13 mouse cellular contexts compared by ENCODE assay signal in the genomic region with DNA sequence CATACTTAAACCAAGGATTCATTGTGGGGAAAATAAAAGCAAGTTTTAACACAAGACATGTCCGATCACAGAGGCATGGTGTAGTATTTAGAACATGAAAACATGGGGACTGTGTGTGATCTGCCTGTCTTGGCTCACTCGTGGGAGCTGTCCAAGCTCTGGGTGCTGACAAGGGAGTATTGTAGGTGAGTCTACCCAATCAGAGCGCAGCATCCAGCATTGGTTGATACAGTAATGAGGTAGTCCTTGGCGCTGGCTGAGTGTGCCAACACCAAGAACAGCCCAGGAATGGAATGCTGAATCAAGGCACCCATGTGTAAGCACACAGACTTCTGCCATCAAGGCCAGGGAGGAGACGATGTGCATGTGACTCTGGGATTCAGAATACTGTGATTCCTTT.
DNase-seq lines count a peak whose midpoint lies in the region; ATAC-seq and TF ChIP-seq lines count a peak whose summit lies in the region.
"Had no signal": no experiment of that assay in that cellular context is flagged by ENCODE, and none has a peak within 500 bp of the region (broad histone marks: within the 10 kb centered on the region; RNA-seq: fewer than 3 reads in every experiment).

No protein-coding gene starts in this region.

- no peaks in the 10 kb centered on the region for H3K36me3 ChIP-seq in heart, embryonic 12.5 days
- H3K36me3 ChIP-seq in stomach, embryonic 14.5 days (ENCODE audit: control insufficient read depth, insufficient read depth, low read length): no peaks in the 10 kb centered on the region
- H3K36me3 ChIP-seq in midbrain, embryonic 16.5 days (ENCODE audit: control insufficient read depth, insufficient read depth, low read length): no peaks in the 10 kb centered on the region
- H3K36me3 ChIP-seq in hindbrain, postnatal 0 days (ENCODE audit: insufficient read depth, low read length): no peaks in the 10 kb centered on the region
- H3K36me3 ChIP-seq: limb, embryonic 13.5 days; neural tube, embryonic 12.5 days had no signal

- TF ChIP-seq CTCF in hindbrain, postnatal 0 days (IDR thresholded peaks at IDR 0.05; ENCODE audit: low read depth): no peak

- H3K9ac ChIP-seq in heart, embryonic 12.5 days: no peak overlapping the region
- H3K9ac ChIP-seq in stomach, embryonic 14.5 days (replicated peaks; ENCODE audit: low read depth, low read length): no peak overlapping the region
- H3K9ac ChIP-seq in midbrain, embryonic 16.5 days (ENCODE audit: low read depth, low read length): no peak overlapping the region
- H3K9ac ChIP-seq in hindbrain, postnatal 0 days (replicated peaks; ENCODE audit: low read length): no peak overlapping the region
- H3K9ac ChIP-seq: forebrain, postnatal 0 days; limb, embryonic 13.5 days; neural tube, embryonic 12.5 days had no signal

- intact Hi-C loops in heart, postnatal 14 days (cut with DNase I): no loop called here

- H3K4me2 ChIP-seq in heart, embryonic 12.5 days: no peak overlapping the region
- H3K4me2 ChIP-seq in stomach, embryonic 14.5 days (replicated peaks; ENCODE audit: low read depth, low read length): no peak overlapping the region
- no peak overlapping the region for H3K4me2 ChIP-seq in midbrain, embryonic 16.5 days (ENCODE audit: low read length)
- H3K4me2 ChIP-seq in hindbrain, postnatal 0 days (ENCODE audit: low read depth, low read length): no peak overlapping the region
- H3K4me2 ChIP-seq: limb, embryonic 13.5 days; neural tube, embryonic 12.5 days had no signal

- no peaks in the 10 kb centered on the region for H3K4me1 ChIP-seq in heart, embryonic 12.5 days (replicated peaks)
- H3K4me1 ChIP-seq in stomach, embryonic 14.5 days (ENCODE audit: control insufficient read depth, insufficient read depth, low read length): no peaks in the 10 kb centered on the region
- peaks cover 53% of the 10 kb centered on the region for H3K4me1 ChIP-seq in midbrain, embryonic 16.5 days (ENCODE audit: control insufficient read depth, insufficient read depth, low read length)
- H3K4me1 ChIP-seq in hindbrain, postnatal 0 days (ENCODE audit: insufficient read depth, low read length): peaks cover 28% of the 10 kb centered on the region

- no peak for ATAC-seq in heart, embryonic 12.5 days (ENCODE audit: insufficient number of reproducible peaks, low FRiP score)
- ATAC-seq in stomach, embryonic 14.5 days (ENCODE audit: insufficient number of reproducible peaks, insufficient read depth, low FRiP score, low read depth): peak; percentile 42; the same call in 1 of the 2 replicates
- ATAC-seq in midbrain, embryonic 16.5 days: no peak
- no peak for ATAC-seq in hindbrain, postnatal 0 days
- ATAC-seq: forebrain, postnatal 0 days had no signal

- no peaks in the 10 kb centered on the region for H3K9me3 ChIP-seq in heart, embryonic 12.5 days (replicated peaks)
- no peaks in the 10 kb centered on the region for H3K9me3 ChIP-seq in stomach, embryonic 14.5 days (ENCODE audit: control insufficient read depth, low read depth, low read length)
- H3K9me3 ChIP-seq in midbrain, embryonic 16.5 days (replicated peaks; ENCODE audit: control insufficient read depth, low read length, poor library complexity, severe bottlenecking): no peaks in the 10 kb centered on the region
- no peaks in the 10 kb centered on the region for H3K9me3 ChIP-seq in hindbrain, postnatal 0 days (ENCODE audit: low read length)
- H3K9me3 ChIP-seq: limb, embryonic 13.5 days; neural tube, embryonic 12.5 days had no signal

- no peak overlapping the region for H3K4me3 ChIP-seq in heart, embryonic 12.5 days
- H3K4me3 ChIP-seq in stomach, embryonic 14.5 days (ENCODE audit: low read depth, low read length): no peak overlapping the region
- H3K4me3 ChIP-seq in midbrain, embryonic 16.5 days (ENCODE audit: low read depth, low read length): no peak overlapping the region
- H3K4me3 ChIP-seq in hindbrain, postnatal 0 days (ENCODE audit: low read length): no peak overlapping the region
- H3K4me3 ChIP-seq: limb, embryonic 13.5 days; neural tube, embryonic 12.5 days had no signal

- peak; percentile 9 to 15 for DNase-seq in heart, postnatal 14 days
- DNase-seq in testis, postnatal 10 days (ENCODE audit: low spot score): peak; percentile 52
- DNase-seq in testis, postnatal 14 days (ENCODE audit: low spot score): no peak
- DNase-seq in embryo, embryonic 11.5 days (ENCODE audit: low read depth, low spot score): peak; percentile 34
- no peak for DNase-seq in hindbrain, postnatal 0 days (ENCODE audit: low spot score)
- DNase-seq: cerebellum, postnatal 25 days; forebrain, postnatal 0 days; thymus, postnatal 14 days had no signal

- no peaks in the 10 kb centered on the region for H3K27me3 ChIP-seq in heart, embryonic 12.5 days (replicated peaks)
- no peaks in the 10 kb centered on the region for H3K27me3 ChIP-seq in stomach, embryonic 14.5 days (ENCODE audit: control insufficient read depth, insufficient read depth, low read length)
- H3K27me3 ChIP-seq in midbrain, embryonic 16.5 days (ENCODE audit: control insufficient read depth, insufficient read depth, low read depth, low read length): no peaks in the 10 kb centered on the region
- H3K27me3 ChIP-seq in hindbrain, postnatal 0 days (ENCODE audit: insufficient read depth, low read length): no peaks in the 10 kb centered on the region
- H3K27me3 ChIP-seq: neural tube, embryonic 12.5 days had no signal

- 54% methylated on average over 5 of the region's 5 CpGs for WGBS in heart, embryonic 12.5 days
- WGBS in stomach, embryonic 14.5 days: 68% methylated on average over 5 of the region's 5 CpGs
- 72% methylated on average over 5 of the region's 5 CpGs for WGBS in midbrain, embryonic 16.5 days
- 66% methylated on average over 5 of the region's 5 CpGs for WGBS in hindbrain, postnatal 0 days

- no peak overlapping the region for H3K27ac ChIP-seq in heart, embryonic 12.5 days (ENCODE audit: poor library complexity, severe bottlenecking)
- no peak overlapping the region for H3K27ac ChIP-seq in stomach, embryonic 14.5 days (ENCODE audit: low read length)
- no peak overlapping the region for H3K27ac ChIP-seq in midbrain, embryonic 16.5 days (ENCODE audit: low read length)
- no peak overlapping the region for H3K27ac ChIP-seq in hindbrain, postnatal 0 days
- H3K27ac ChIP-seq: limb, embryonic 13.5 days; neural tube, embryonic 12.5 days had no signal

Comparison
In these comparisons a context has a peak if more than half of its experiments do, and no peak if none do; other contexts are left out.
1. DNase-seq: peak in heart, postnatal 14 days (2 of 2), testis, postnatal 10 days (single experiment) and embryo, embryonic 11.5 days (single experiment); none in testis, postnatal 14 days (single experiment) and hindbrain, postnatal 0 days (single experiment).